Mouse (Mus musculus) layer of hippocampus, adult 2 months (tissue): ENCODE measurements around the gene Vsir. TPM values are rescaled to one million over a fixed set of nuclear protein-coding genes. Genes with fewer than 3 reads are reported as not detected.

Experiments
- DNase-seq, 2 experiments: peaks; one replicate each; pipeline ENCODE4 v3.0.0; 2022; ENCODE audit warnings: low spot score in 2 of 2
- H3K27ac ChIP-seq: fragments of 200-600 bp; 2 replicates; pipeline ENCODE4 v1.8.1; 2022
- H3K4me3 ChIP-seq: fragments of 200-600 bp; 2 replicates; pipeline ENCODE4 v1.8.1; 2022; ENCODE audit warnings: mild to moderate bottlenecking
- CTCF ChIP-seq: fragments of 200-600 bp; conservative IDR thresholded peaks from 2 replicates; pipeline ENCODE4 v1.8.1; 2022; ENCODE audit warnings: antibody characterized with exemption, mild to moderate bottlenecking, moderate library complexity
- total RNA-seq, 2 experiments: library from RNA; stranded (reverse); gene quantifications; 2 replicates each; pipeline ENCODE4 v1.2.3; 2021

Vsir gene
- total RNA-seq, 2 experiments from 2014 or later = 17.6 to 23.2 TPM

DNA sequence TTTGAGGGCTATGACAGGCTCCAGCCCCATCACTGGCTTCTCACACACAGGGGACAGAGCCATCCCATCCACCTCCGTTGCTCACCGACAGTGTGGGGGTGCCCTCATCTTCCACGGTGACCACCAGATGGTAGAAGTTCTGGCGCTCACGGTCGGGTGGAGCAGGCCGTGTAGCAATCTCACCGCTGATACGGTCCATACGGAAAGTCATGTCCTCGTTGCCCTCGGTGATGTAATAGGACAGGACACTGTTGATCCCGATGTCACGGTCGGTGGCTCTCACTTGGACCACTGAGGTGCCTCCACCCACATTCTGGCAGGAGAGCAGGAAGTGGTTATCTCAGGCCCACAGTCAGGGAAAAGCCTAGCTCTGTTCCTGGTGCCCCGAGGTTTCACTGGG, 30.1 kb downstream of the Vsir start:
- DNase-seq = no peak
- no peak overlapping the region for H3K27ac ChIP-seq
- H3K4me3 ChIP-seq = no peak overlapping the region
- TF ChIP-seq CTCF = no peak

DNA sequence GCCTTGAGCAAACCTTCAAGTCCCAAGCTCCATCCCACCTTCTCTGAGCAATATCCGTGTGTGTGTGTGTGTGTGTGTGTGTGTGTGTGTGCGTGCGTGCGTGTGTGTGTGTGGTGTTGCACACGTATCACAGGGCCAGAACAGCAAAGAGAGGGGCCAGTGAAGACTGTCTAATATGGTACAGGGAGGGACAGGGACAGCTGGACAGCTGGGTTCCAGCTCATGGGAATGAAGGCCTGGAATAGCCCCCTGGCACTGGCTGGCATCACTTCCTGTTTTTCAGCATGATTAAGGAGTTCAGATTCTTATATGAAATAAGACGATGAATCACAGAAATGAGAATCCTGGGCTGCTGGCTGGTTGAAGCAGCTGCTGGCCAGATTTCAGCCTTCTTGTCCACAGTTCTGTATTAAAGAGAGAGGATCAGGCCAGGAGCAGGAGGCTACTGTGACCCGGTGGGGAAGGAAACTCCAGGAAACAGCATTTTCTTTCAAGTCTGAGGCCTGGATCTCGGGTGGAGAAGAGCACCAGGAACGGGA, 32.8 kb downstream of the Vsir start:
- DNase-seq = no peak
- H3K27ac ChIP-seq = no peak overlapping the region
- H3K4me3 ChIP-seq = no peak overlapping the region
- no peak for TF ChIP-seq CTCF

DNA sequence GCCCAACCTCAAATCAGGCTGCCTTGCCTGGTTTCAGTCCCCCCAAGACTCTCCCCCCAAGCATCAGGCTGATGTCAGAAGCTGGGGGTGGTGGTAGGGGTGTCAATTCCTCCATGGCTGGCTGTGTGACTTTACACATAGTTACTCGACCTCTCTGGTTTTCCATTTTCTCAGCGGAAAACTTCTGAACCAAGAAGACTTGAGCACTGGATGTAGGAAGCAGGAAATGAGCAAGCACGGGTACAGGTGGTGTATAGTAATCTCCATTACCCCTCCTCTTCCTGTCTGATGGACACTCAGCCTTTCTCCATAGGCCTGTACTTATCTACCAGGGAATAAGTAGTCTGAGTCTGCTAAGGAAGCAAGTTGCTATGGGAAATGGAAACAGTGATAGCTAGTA, 33.6 kb downstream of the Vsir start:
- H3K4me3 ChIP-seq = no peak overlapping the region
- no peak overlapping the region for H3K27ac ChIP-seq
- no peak for TF ChIP-seq CTCF
- no peak for DNase-seq

DNA sequence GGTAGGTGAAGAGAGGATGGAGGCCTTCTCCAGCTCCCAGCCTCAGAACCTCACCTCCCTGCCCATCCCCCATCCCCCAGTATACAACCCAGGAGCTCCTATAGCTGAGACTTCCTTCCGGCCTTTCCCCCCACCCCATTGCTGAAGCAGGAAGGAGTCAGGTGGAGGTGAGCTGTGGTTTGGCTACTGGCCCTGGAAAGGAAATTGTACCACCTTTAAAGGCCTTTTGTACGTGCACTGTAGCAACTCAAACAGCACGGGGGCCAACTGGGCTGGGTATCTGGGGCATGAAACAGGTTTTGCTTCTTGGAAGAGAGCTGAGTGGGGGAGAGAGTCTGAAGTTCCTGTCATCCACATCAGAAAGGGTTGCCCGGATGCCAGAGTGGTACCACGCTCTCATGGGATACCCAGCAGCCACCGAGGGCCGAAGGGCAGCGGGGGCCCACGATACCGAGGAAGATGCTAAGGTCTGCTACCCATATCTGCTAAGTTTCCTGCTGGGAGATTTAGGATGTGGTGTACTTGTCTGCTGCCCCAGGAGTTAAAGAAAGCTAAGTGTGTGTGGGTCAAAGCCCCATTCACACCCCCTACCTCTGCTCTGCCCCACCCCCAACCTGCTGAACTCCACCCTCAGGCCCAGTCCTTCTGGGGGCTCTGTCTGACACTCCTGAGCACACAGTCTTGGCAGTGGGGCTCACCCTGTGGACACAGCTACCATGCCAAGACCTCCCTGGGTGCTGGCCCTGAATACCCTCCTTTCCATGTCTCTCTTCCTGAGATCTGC, 34.7 kb downstream of the Vsir start:
- no peak overlapping the region for H3K4me3 ChIP-seq
- DNase-seq = no peak
- no peak for TF ChIP-seq CTCF
- H3K27ac ChIP-seq = no peak overlapping the region

DNA sequence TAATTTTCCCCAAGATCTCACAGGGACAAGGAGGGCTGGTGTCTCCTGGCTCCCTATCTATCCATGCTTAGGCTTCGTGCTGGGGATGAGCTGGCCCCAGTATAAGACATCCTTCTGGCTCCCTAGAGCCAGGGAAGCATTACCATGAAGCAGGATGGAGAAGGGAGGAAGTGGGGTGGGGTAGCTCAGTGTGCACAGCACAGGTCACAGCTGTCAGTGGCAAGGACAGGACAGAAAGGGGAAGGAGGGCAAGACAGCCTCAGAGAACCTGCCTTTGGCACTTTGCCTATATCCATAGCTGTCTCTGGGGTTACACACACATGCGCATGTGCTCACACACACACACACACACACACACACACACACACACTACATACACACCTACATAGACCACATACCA, 41.7 kb downstream of the Vsir start:
- DNase-seq = no peak
- Histone ChIP-seq H3K27ac (no peak overlapping the region), H3K4me3 (no peak overlapping the region)
- TF ChIP-seq CTCF = no peak

DNA sequence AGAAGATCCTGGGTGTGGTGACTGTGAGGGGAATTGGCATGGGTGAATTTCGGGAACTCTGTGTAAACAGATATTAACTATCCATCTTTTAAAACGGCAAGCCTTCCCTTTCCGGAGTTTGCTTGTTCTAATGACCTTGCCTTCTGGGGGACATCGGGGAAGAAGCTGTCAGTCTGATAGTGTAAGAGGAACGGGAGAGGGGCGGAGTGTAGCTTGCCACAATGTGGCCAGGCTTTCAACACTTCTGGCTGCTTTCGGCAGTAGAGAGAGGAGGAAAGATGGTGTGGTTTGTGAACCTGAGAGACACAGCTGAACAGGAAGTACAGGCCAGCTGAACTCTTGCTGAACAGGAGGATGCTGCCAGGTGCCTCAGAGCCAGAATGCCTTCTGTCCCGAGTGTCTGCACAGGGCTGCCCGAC, 42.8 kb downstream of the Vsir start:
- TF ChIP-seq CTCF = no peak
- H3K4me3 ChIP-seq = no peak overlapping the region
- no peak for DNase-seq
- H3K27ac ChIP-seq = no peak overlapping the region

DNA sequence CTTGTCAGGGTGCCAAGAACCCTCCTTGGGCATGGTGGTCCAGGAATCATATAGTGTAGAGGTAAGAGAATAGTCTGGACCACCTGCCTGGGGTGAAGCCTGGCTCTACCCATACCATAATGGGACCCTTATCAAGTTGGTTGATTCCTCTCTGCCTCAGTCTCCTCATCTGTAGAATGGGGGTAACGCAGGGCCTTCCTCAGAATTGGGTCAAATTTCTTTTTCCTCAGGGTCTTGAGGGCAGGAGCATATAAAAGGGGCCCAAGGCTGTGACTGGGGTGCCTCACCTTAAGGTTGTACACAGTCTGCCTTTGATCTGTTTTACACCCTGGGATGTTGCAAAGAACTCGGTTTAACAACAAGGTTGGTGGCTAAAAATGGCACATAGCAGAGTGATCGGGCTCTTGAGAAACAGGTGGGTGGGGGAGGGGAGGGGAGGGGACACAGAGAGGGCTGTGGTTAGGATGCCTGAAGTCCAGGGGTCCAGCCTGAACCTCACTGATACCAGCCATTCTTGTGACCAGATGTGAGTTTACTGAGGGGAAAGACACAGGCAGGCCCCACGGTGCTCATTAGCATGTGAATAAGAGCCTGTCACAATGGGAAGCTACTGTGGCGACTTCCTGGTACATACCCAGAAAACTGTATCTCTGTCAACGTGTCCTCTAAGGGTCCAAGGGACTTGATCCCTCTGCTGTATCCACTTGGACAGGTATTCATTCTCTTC, 43.7 kb downstream of the Vsir start:
- TF ChIP-seq CTCF = no peak
- no peak for DNase-seq
- H3K27ac ChIP-seq = no peak overlapping the region
- no peak overlapping the region for H3K4me3 ChIP-seq

DNA sequence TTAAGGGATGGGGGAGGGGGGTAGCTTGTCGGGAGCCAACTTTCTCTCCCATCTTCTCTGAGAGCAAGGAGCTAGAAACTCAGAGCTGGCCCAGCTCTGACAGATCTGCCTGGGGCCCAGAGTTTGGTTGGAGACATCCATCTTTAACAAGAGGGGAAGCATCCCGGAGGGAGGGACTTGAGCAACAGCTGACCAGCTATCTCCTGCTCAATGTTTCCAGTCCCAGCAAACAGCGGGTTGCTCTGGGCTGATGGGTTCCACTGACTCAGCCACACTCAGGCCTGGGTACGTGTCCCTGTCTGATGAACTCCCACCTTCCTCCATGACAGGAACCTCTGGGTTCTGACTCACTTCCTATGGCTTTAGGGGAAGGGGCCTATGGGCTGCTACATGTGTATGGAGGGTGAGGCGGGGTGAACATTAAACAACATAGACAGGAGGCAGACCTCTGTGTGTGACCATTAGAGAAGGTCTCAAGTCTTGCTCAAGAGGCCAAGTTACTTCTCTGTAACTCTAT, 44.3 kb downstream of the Vsir start:
- no peak for DNase-seq
- no peak overlapping the region for H3K27ac ChIP-seq
- no peak for TF ChIP-seq CTCF
- H3K4me3 ChIP-seq = no peak overlapping the region

DNA sequence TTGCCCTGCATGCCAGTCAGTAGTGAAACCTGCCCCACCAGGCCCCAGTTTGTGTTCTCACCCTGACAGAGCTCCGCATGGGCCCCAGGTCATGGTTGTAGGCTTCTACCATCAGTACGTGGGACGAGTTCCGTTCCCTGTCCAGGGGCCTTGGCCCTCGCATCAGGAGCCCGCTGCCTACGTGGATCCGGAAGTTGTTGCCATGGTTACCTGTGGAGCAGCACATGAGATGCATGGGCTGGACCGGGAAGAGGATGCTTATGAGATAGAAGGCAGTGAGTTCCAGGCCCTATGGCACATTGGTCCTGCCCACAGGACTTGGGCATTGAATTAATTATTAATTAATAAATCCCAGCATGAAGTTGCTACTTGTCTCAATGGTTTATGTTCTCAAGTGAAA, 45.0 kb downstream of the Vsir start:
- no peak overlapping the region for H3K27ac ChIP-seq
- TF ChIP-seq CTCF = no peak
- no peak for DNase-seq
- H3K4me3 ChIP-seq = no peak overlapping the region

DNA sequence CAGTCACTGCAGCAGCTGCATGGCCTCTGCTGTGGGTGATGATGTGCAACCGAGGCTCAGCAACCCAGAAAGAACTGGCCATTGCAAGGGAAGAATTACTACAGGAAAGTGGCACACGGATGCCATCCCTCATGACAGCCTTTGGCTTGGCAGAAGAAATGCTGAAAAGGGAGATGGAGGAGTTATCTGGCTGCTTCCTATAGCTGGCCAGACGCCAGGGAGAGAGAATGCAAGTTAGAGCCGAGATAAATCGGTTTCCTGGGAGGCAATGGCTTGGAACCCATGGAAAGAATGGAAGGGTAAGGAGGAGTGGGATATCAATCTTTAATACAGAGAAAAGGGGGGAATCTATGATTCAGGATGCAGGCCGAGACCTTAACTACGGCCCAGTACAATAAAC, 48.3 kb downstream of the Vsir start:
- TF ChIP-seq CTCF = no peak
- Histone ChIP-seq H3K27ac (no peak overlapping the region), H3K4me3 (no peak overlapping the region)
- no peak for DNase-seq

DNA sequence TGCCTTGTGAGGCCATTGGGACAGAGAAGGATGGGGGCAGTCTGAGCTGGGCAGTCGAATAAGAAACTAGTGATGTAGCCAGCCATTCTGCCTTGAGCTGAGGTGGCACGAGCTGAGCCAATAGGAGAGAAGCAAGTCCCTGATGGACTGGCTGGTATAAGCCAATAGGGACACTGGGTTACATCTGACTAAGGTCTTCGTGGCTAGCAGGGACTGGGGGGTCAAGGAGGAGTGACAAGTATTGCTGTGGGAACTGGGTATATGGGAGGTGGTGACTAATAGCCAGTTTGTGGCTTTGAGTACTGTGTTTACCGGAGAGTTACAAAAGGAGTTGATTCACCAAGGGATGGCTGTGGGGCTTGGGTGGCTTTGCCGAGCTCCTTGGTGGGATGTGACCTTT, 49.0 kb downstream of the Vsir start:
- H3K4me3 ChIP-seq = no peak overlapping the region
- TF ChIP-seq CTCF = no peak
- DNase-seq = no peak
- no peak overlapping the region for H3K27ac ChIP-seq

DNA sequence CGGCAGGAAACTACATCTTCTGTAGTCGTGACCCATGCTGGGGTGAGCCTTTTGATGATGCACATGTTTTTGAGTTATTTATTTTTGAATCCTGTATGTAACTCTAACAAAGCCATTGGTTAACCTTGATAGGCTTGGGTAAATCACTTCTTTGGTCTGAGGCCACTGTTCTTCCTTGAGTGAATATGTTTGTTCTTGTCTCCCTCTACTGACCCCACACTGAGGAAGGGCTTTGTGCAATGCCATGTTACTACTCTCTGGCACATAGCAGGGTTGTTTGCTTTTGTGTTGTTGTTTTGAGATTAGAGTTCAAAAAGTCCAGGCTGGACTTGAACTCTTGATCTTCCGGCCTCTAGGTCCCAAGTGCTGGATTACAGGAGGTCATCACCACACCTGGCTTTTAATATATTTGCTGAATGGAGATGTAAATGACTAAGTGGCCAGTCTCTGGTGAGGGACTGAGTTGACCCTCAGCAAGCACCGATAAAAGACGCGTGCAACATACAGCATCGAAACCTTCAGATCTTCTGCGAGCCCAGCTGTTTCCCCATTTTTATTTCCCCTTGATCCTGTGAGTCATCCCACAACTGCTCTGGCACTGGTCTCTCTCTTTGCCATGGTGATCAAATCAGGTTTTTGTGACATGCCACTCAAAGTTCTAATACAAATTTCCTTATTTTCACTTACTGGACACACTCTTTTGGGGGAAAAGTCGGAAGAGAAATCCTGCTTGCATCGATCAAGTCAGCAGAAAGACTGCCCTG, 51.6 kb downstream of the Vsir start:
- DNase-seq = no peak
- Histone ChIP-seq H3K4me3 (no peak overlapping the region), H3K27ac (no peak overlapping the region)
- TF ChIP-seq CTCF = peak; percentile 40; the same call in 1 of the 2 replicates

DNA sequence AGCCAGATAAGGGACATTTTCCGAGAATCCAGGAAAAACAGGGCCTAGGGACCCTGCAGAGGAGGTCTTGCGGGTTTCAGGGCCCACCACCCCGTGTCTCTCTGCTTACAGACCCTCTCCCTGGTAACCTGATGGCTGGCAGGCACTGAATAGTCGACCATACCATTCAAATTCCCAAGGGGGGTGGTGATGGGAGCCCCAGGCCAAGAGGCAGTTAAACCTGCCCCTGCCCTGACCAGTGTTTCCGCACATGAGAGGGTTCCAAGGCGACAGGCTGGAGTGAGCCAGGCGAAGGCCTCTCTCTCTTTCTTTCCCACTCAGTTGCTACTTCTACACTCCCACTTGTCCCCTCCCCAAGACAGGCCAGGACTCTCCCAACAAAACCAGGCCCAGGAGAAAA, 52.8 kb downstream of the Vsir start, which contains the start of gene Gm17455:
Gene Gm17455 (plus strand): TSS at position 278 of the 400 bp plus-strand sequence.
- H3K27ac ChIP-seq = no peak within 1 kb of the TSS
- no peak for TF ChIP-seq CTCF
- no peak within 1 kb of the TSS for H3K4me3 ChIP-seq
- no peak for DNase-seq
